Mouse (Mus musculus) stomach, postnatal 0 days (tissue): Measurements from ENCODE around the gene Ptprg.

ENCODE experiments used
- CTCF ChIP-seq: IDR thresholded peaks from 2 replicates; pipeline ENCODE4 v1.5.1; 2016; ENCODE audit warnings: antibody characterized with exemption, low read depth, mild to moderate bottlenecking, moderate library complexity
- EP300 ChIP-seq: optimal IDR thresholded peaks from 2 replicates; pipeline ENCODE3; 2016; ENCODE audit warnings: antibody characterized with exemption

- TF ChIP-seq CTCF (no peak), EP300 (no peak)
These were observed 19.1 kb downstream of the Ptprg start for GRCm38 (mm10) chr14:11572395-11572784.
